8 mouse cellular contexts compared by ENCODE assay signal in genomic region chr4:130138441-130139213, GRCm38 (mm10). TPM values are rescaled to one million over a fixed set of nuclear protein-coding genes. Genes with fewer than 3 reads are reported as not detected.
DNase-seq lines count a peak whose midpoint lies in the region; ATAC-seq and TF ChIP-seq lines count a peak whose summit lies in the region.

No protein-coding gene starts in this region.

- H3K4me2 ChIP-seq in forebrain, embryonic 14.5 days (ENCODE audit: low read length): peak overlapping the region; percentile 75
- H3K4me2 ChIP-seq in lung, postnatal 0 days (replicated peaks; ENCODE audit: low read depth, low read length): peak overlapping the region; percentile 39

- peak; percentile 38 for DNase-seq in G1E (ENCODE audit: low spot score)
- DNase-seq in c-Kit-positive CD71-negative TER-119-negative erythroid progenitor cells, embryonic 14.5 days (ENCODE audit: low read depth): peak; percentile 41
- DNase-seq in forebrain, embryonic 14.5 days (ENCODE audit: low spot score): peak; percentile 81
- DNase-seq in heart, postnatal 36 days: peak; percentile 80 to 84
- peak; percentile 52 for DNase-seq in layer of hippocampus, adult 9-11 months
- DNase-seq in lung, postnatal 0 days (ENCODE audit: low spot score): peak; percentile 83
- peak; percentile 23 for DNase-seq in retina, adult 2 months (ENCODE audit: low read depth, low spot score)
- peak; percentile 77 for DNase-seq in urinary bladder, postnatal 25 days (ENCODE audit: low spot score)

- no peak for ATAC-seq in G1E (ENCODE audit: extremely low read depth, insufficient number of reproducible peaks, low FRiP score, poor library complexity, severe bottlenecking)
- peak; percentile 81 for ATAC-seq in forebrain, embryonic 14.5 days
- ATAC-seq in lung, postnatal 0 days: peak; percentile 81

- intact Hi-C loops in heart, postnatal 36 days (cut with DNase I): loop anchor here (1.0 to 5.0 kb wide), 3 partner anchors 24 to 109 kb away; no protein-coding TSS in a partner anchor

- H3K9me3 ChIP-seq in G1E (replicated peaks): no peaks in the 10 kb centered on the region
- H3K9me3 ChIP-seq in forebrain, embryonic 14.5 days (replicated peaks; ENCODE audit: control insufficient read depth, low read length): no peaks in the 10 kb centered on the region
- no peaks in the 10 kb centered on the region for H3K9me3 ChIP-seq in lung, postnatal 0 days (ENCODE audit: low read length)

- peak overlapping the region; percentile 54 for H3K9ac ChIP-seq in forebrain, embryonic 14.5 days (ENCODE audit: low read length)
- H3K9ac ChIP-seq in lung, postnatal 0 days (replicated peaks; ENCODE audit: low read depth): peak overlapping the region; percentile 3; the same call in 1 of the 2 replicates

- no peak overlapping the region for H3K27ac ChIP-seq in forebrain, embryonic 14.5 days (ENCODE audit: low read depth, low read length)
- H3K27ac ChIP-seq in lung, postnatal 0 days (ENCODE audit: low read length): no peak overlapping the region

- TF ChIP-seq EP300 in lung, postnatal 0 days (IDR thresholded peaks at IDR 0.05): no peak

- H3K4me1 ChIP-seq in G1E (ENCODE audit: insufficient read depth, low read depth, low read length): peaks cover 21% of the 10 kb centered on the region
- peaks cover 4% of the 10 kb centered on the region; the same call in 1 of the 2 replicates for H3K4me1 ChIP-seq in forebrain, embryonic 14.5 days (ENCODE audit: control insufficient read depth, insufficient read depth, low read length)
- H3K4me1 ChIP-seq in lung, postnatal 0 days (ENCODE audit: insufficient read depth, low read depth, low read length): 0 out of 2 replicates have a peak, but pooled peaks cover 3% of the 10 kb centered on the region

- peak; percentile 14; the same call in 1 of the 2 replicates for TF ChIP-seq CTCF in G1E (IDR thresholded peaks at IDR 0.05; ENCODE audit: low read depth, low read length)
- peak; percentile 95 for TF ChIP-seq CTCF in lung, postnatal 0 days (IDR thresholded peaks at IDR 0.05)

- peaks cover 66% of the 10 kb centered on the region for H3K27me3 ChIP-seq in G1E (ENCODE audit: insufficient read depth, low read length)
- peaks cover 29% of the 10 kb centered on the region for H3K27me3 ChIP-seq in forebrain, embryonic 14.5 days (replicated peaks; ENCODE audit: control insufficient read depth, insufficient read depth, low read length)
- peaks cover 14% of the 10 kb centered on the region for H3K27me3 ChIP-seq in lung, postnatal 0 days (replicated peaks; ENCODE audit: insufficient read depth, low read length)

- under 1% methylated on average over 48 of the region's 57 CpGs for WGBS in forebrain, embryonic 14.5 days
- WGBS in lung, postnatal 0 days: under 1% methylated on average over 55 of the region's 57 CpGs

- no peak overlapping the region for H3K4me3 ChIP-seq in G1E (ENCODE audit: low read depth, low read length)
- H3K4me3 ChIP-seq in forebrain, embryonic 14.5 days (ENCODE audit: low read depth, low read length): peak overlapping the region; percentile 35
- H3K4me3 ChIP-seq in lung, postnatal 0 days (ENCODE audit: low read depth, low read length): peak overlapping the region; percentile 8; the same call in 1 of the 2 replicates

- no peaks in the 10 kb centered on the region for H3K36me3 ChIP-seq in G1E (replicated peaks)
- H3K36me3 ChIP-seq in forebrain, embryonic 14.5 days (ENCODE audit: control insufficient read depth, insufficient read depth, low read length): no peaks in the 10 kb centered on the region
- H3K36me3 ChIP-seq in lung, postnatal 0 days (ENCODE audit: insufficient read depth, low read length): no peaks in the 10 kb centered on the region

RNA-seq across cellular contexts. Expression of gene Hcrtr1, which starts 0.5 kb away (rescaled TPM):
- not detected in 2 replicates for total RNA-seq in G1E (2014; fragmentation: Nextera tagmentation)
- total RNA-seq in G1E (2017): not detected in 2 replicates
- not detected in 2 replicates for polyA plus RNA-seq in G1E (2012)
- 0.13 and 0.48 TPM in 2 replicates for polyA plus RNA-seq in forebrain, embryonic 14.5 days (2014; fragmentation: Nextera tagmentation; extraction: Ambion mirVana)
- total RNA-seq in heart, postnatal 36 days (2021): not detected
- 0.08 and 0.18 TPM in 2 replicates for polyA plus RNA-seq in lung, postnatal 0 days (2015; fragmentation: Nextera tagmentation; extraction: Ambion mirVana)

RNA-seq across cellular contexts. Expression of gene Pef1, which starts 36.3 kb away (rescaled TPM):
- 79.7 and 84.6 TPM in 2 replicates for total RNA-seq in G1E (2014; fragmentation: Nextera tagmentation)
- total RNA-seq in G1E (2017): 23.8 and 24.8 TPM in 2 replicates
- 20.9 and 25.5 TPM in 2 replicates for polyA plus RNA-seq in G1E (2012)
- 88.6 and 91.9 TPM in 2 replicates for polyA plus RNA-seq in forebrain, embryonic 14.5 days (2014; fragmentation: Nextera tagmentation; extraction: Ambion mirVana)
- total RNA-seq in heart, postnatal 36 days (2021): 10 to 100 TPM; 37.5 to 37.6 TPM
- 82.0 and 84.6 TPM in 2 replicates for polyA plus RNA-seq in lung, postnatal 0 days (2015; fragmentation: Nextera tagmentation; extraction: Ambion mirVana)

RNA-seq across cellular contexts. Expression of gene Tinagl1, which starts 36.3 kb away (rescaled TPM):
- total RNA-seq in G1E (2014; fragmentation: Nextera tagmentation) (3.2 TPM in 1 of 2 replicates, not detected in the other), G1E (2017) (0.06 and 0.38 TPM in 2 replicates)
- 0.08 and 0.13 TPM in 2 replicates for polyA plus RNA-seq in G1E (2012)
- polyA plus RNA-seq in forebrain, embryonic 14.5 days (2014; fragmentation: Nextera tagmentation; extraction: Ambion mirVana): 2.7 and 4.0 TPM in 2 replicates
- total RNA-seq in heart, postnatal 36 days (2021): 10 to 100 TPM; 55.2 to 76.8 TPM
- polyA plus RNA-seq in lung, postnatal 0 days (2015; fragmentation: Nextera tagmentation; extraction: Ambion mirVana): 213 and 288 TPM in 2 replicates

Comparison
In these comparisons a context has a peak if more than half of its experiments do, and no peak if none do; other contexts are left out.
1. DNase-seq: peak in every context shown above with its lines; median percentile 83 in lung, postnatal 0 days; 82 in heart, postnatal 36 days; 81 in forebrain, embryonic 14.5 days; 77 in urinary bladder, postnatal 25 days; 52 in layer of hippocampus, adult 9-11 months; 41 in c-Kit-positive CD71-negative TER-119-negative erythroid progenitor cells, embryonic 14.5 days; 38 in G1E; 23 in retina, adult 2 months.
2. RNA of gene Tinagl1, which starts 36.3 kb away (polyA plus RNA-seq): 213 to 288 TPM in lung, postnatal 0 days; 2.7 to 4.0 TPM in forebrain, embryonic 14.5 days and 0.08 to 0.13 TPM in G1E; every median in the first group is over 10 times any median in the second.